Mouse (Mus musculus) heart, postnatal 0 days (tissue): Measurements from ENCODE around the gene Dcaf6.

ENCODE experiments used
- CTCF ChIP-seq: IDR thresholded peaks from 2 replicates; pipeline ENCODE4 v1.5.1; 2016; ENCODE audit warnings: antibody characterized with exemption, control low read depth, low read depth
- EP300 ChIP-seq: IDR thresholded peaks from 2 replicates; pipeline ENCODE4 v1.6.1; 2016; ENCODE audit warnings: antibody characterized with exemption, low read depth

DNA sequence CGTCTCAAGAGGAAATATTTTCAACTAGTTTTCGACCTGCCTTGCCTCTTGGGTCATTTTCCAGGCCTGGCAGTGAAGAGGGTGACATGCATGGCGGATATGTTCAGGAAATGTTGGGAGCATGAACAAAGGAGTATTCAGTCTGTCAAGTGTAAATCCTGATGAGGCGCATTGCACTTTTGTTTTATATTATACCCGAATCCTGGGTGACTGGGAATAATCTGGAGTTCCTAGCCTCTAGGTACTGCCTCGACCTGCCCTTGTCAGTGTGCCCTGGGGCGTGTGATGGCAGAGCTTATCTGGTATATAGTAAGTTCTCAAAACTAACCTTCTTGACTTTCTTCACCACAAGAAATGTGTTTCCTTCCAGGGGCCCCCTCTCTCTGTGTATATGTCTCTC, 176.2 kb downstream of the Dcaf6 start:
- TF ChIP-seq CTCF (no peak), EP300 (no peak)
